Mouse (Mus musculus): ENCODE results near the gene Atp12a. TPM values are rescaled to one million over a fixed set of nuclear protein-coding genes. Genes with fewer than 3 reads are reported as not detected.

Gene Atp12a
- polyA plus RNA-seq, 1 experiment from 2014 or later = 0.14 TPM

DNA sequence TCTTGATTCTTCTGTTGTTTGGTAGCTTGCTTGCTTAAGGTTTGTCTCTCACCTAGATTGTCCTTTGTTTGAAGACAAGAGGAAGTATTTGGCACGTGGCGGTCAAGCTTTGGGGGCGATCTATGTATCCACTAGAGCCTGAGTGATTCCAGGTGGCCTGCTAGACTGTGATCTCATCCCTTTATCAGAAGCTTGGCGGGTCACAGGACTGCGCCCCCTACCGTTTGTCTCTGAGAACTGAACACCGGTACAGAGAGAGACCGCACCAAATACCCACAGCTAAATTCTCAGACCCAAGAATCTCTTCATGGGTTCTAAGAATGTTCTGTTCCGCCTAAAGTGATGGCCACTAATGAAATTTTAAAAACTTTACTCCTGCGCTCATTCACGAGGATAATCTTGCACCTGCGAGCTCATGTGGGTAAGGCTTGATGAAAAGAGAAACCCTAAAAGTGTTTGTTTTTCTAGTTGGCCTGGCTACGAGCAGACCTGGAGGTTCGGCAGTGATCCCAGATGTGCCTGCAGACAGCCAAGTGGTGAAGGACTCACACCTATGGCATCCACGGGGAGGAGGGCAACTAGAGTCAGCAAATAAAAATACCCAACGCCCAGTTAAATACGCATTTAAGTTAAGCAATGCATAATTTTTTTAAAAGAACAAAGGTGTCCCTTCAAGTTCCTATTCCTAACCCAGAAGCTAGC lies 12.8 kb upstream of the Atp12a start:
- Histone ChIP-seq H3K4me1 (no peaks in the 10 kb centered on the region), H3K9ac (replicated peaks) (no peak overlapping the region), H3K4me2 (replicated peaks) (no peak overlapping the region), H3K4me3 (no peak overlapping the region), H3K27me3 (no peaks in the 10 kb centered on the region), H3K27ac (replicated peaks) (no peak overlapping the region), H3K9me3 (no peaks in the 10 kb centered on the region), H3K36me3 (no peaks in the 10 kb centered on the region)
- no peak for ATAC-seq (replicated peaks)
- WGBS = 41% methylated on average over 17 of the region's 17 CpGs

GRCm38 (mm10) chr14:56354803-56355202 lies 10.1 kb upstream of the Atp12a start:
- Histone ChIP-seq H3K4me1 (no peaks in the 10 kb centered on the region), H3K36me3 (no peaks in the 10 kb centered on the region), H3K4me2 (replicated peaks) (no peak overlapping the region), H3K4me3 (no peak overlapping the region), H3K27ac (replicated peaks) (no peak overlapping the region), H3K9ac (replicated peaks) (no peak overlapping the region), H3K9me3 (no peaks in the 10 kb centered on the region), H3K27me3 (no peaks in the 10 kb centered on the region)
- 57% methylated on average over 3 of the region's 3 CpGs for WGBS
- ATAC-seq (replicated peaks) = no peak

- H3K9ac ChIP-seq (replicated peaks) = no peak overlapping the region
- no peaks in the 10 kb centered on the region for H3K4me1 ChIP-seq
- H3K27me3 ChIP-seq = no peaks in the 10 kb centered on the region
- H3K4me2 ChIP-seq (replicated peaks) = no peak overlapping the region
- no peaks in the 10 kb centered on the region for H3K36me3 ChIP-seq
- no peak overlapping the region for H3K27ac ChIP-seq (replicated peaks)
- ATAC-seq (replicated peaks) = no peak
- 87% methylated on average over 8 of the region's 8 CpGs for WGBS
- no peaks in the 10 kb centered on the region for H3K9me3 ChIP-seq
- H3K4me3 ChIP-seq = no peak overlapping the region
Observed at GRCm38 (mm10) chr14:56355396-56355795, 9.5 kb upstream of the Atp12a start.

DNA sequence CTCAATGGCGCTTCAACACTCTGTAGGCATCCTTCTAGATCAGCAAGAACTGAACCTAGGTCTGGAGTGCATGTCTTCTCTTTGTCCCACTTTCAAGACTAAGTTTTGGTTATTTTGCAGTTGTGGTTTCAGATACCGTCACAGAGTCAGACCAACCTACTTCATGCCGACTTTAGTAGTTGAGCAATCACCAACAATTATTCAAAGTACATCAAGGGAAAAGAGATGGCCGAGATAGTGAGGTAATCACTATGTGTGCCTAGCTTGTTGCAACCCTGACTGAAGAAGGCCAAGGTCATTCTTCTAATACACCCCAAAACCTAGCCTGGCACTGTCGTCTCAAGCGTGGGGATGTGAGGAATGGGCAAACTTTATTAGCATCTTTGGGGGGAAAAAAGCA lies 8.7 kb upstream of the Atp12a start:
- Histone ChIP-seq H3K4me3 (no peak overlapping the region), H3K27ac (replicated peaks) (no peak overlapping the region), H3K36me3 (no peaks in the 10 kb centered on the region), H3K9me3 (no peaks in the 10 kb centered on the region), H3K4me2 (replicated peaks) (no peak overlapping the region), H3K9ac (replicated peaks) (no peak overlapping the region), H3K4me1 (no peaks in the 10 kb centered on the region), H3K27me3 (no peaks in the 10 kb centered on the region)
- WGBS = 88% methylated on average over 6 of the region's 6 CpGs
- no peak for ATAC-seq (replicated peaks)

DNA sequence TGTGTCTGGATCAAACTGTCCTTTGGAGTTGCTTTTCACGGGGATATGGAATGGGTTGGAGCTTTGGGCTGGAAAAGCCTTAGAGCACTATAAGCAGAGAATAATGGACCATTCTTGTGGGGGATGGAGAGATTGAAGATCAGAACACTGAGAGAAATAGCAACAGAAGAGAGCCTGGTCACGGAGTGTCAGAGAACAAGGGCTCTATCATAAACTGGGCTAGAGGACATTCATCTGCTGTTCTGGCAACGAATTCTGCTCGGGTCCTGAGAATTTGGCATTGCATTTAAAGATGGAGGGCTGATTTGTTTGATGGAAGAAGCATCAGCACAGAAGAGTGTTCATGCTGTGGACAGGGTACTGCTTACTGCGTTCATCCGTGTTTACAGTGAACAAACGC lies 6.4 kb upstream of the Atp12a start:
- no peak overlapping the region for H3K4me3 ChIP-seq
- WGBS = 87% methylated on average over 7 of the region's 7 CpGs
- no peak overlapping the region for H3K27ac ChIP-seq (replicated peaks)
- H3K4me2 ChIP-seq (replicated peaks) = no peak overlapping the region
- H3K9me3 ChIP-seq = no peaks in the 10 kb centered on the region
- peaks cover 2% of the 10 kb centered on the region; the same call in 1 of the 2 replicates for H3K27me3 ChIP-seq
- no peak overlapping the region for H3K9ac ChIP-seq (replicated peaks)
- H3K36me3 ChIP-seq = no peaks in the 10 kb centered on the region
- no peak for ATAC-seq (replicated peaks)
- H3K4me1 ChIP-seq = no peaks in the 10 kb centered on the region

GRCm38 (mm10) chr14:56359131-56359530 lies 5.7 kb upstream of the Atp12a start:
- Histone ChIP-seq H3K36me3 (no peaks in the 10 kb centered on the region), H3K27ac (replicated peaks) (no peak overlapping the region), H3K4me3 (no peak overlapping the region), H3K27me3 (peaks cover 9% of the 10 kb centered on the region; the same call in 1 of the 2 replicates), H3K4me2 (replicated peaks) (no peak overlapping the region), H3K4me1 (no peaks in the 10 kb centered on the region), H3K9ac (replicated peaks) (no peak overlapping the region), H3K9me3 (no peaks in the 10 kb centered on the region)
- ATAC-seq (replicated peaks) = no peak
- 84% methylated on average over 6 of the region's 6 CpGs for WGBS

- 37% methylated on average over 8 of the region's 8 CpGs for WGBS
Observed at GRCm38 (mm10) chr14:56365292-56365691, 424 bp downstream of the Atp12a start.

DNA sequence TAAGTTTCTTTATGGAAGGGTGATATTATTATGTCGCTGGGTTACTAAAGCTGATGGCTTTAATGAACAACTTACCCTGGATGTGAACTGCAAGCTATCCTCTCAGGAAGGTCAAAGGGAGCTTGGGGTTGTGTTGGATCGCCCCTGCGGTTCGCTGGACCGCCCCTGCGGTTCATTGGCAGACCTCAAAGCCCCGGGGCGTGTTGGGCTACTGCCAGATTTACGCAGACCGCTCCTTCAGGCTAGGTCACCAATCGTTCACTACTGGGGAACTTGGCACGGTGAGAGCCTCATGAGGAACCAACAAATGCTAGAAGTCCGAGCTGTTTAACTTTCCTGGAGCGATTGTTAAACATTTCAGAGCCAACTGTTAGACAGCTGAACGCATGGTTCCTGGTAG lies 1.8 kb downstream of the Atp12a start:
- Histone ChIP-seq H3K27ac (replicated peaks) (no peak overlapping the region), H3K4me2 (replicated peaks) (no peak overlapping the region), H3K4me3 (no peak overlapping the region), H3K4me1 (peaks cover 14% of the 10 kb centered on the region), H3K27me3 (peaks cover 47% of the 10 kb centered on the region), H3K9me3 (no peaks in the 10 kb centered on the region), H3K9ac (replicated peaks) (no peak overlapping the region), H3K36me3 (no peaks in the 10 kb centered on the region)
- no peak for ATAC-seq (replicated peaks)
- 25% methylated on average over 15 of the region's 15 CpGs for WGBS

More at GRCm38 (mm10) chr14:56365292-56365691, 424 bp downstream of the Atp12a start:
- Histone ChIP-seq H3K9me3 (no peaks in the 10 kb centered on the region), H3K4me3 (peak overlapping the region; percentile 45), H3K4me1 (peaks cover 14% of the 10 kb centered on the region), H3K27me3 (peaks cover 47% of the 10 kb centered on the region), H3K9ac (replicated peaks) (peak overlapping the region; percentile 40), H3K27ac (replicated peaks) (no peak overlapping the region), H3K4me2 (replicated peaks) (peak overlapping the region; percentile 84), H3K36me3 (no peaks in the 10 kb centered on the region)
- ATAC-seq (replicated peaks) = no peak

GRCm38 (mm10) chr14:56368834-56369233 lies 4.0 kb downstream of the Atp12a start:
- H3K9me3 ChIP-seq = no peaks in the 10 kb centered on the region
- WGBS = 57% methylated on average over 3 of the region's 3 CpGs
- H3K4me2 ChIP-seq (replicated peaks) = no peak overlapping the region
- ATAC-seq (replicated peaks) = no peak
- H3K27ac ChIP-seq (replicated peaks) = no peak overlapping the region
- no peak overlapping the region for H3K9ac ChIP-seq (replicated peaks)
- H3K36me3 ChIP-seq = no peaks in the 10 kb centered on the region
- no peak overlapping the region for H3K4me3 ChIP-seq
- peaks cover 14% of the 10 kb centered on the region for H3K4me1 ChIP-seq
- H3K27me3 ChIP-seq = peaks cover 40% of the 10 kb centered on the region

- Histone ChIP-seq H3K4me3 (no peak overlapping the region), H3K27me3 (no peaks in the 10 kb centered on the region), H3K9me3 (no peaks in the 10 kb centered on the region), H3K36me3 (no peaks in the 10 kb centered on the region), H3K4me1 (no peaks in the 10 kb centered on the region), H3K4me2 (replicated peaks) (no peak overlapping the region), H3K9ac (replicated peaks) (no peak overlapping the region), H3K27ac (replicated peaks) (no peak overlapping the region)
- WGBS = 3% methylated on average over 6 of the region's 6 CpGs
- peak; percentile 81 for ATAC-seq (replicated peaks)
Observed at GRCm38 (mm10) chr14:56375731-56376130, 10.9 kb downstream of the Atp12a start.

- H3K4me2 ChIP-seq (replicated peaks) = no peak overlapping the region
- H3K9me3 ChIP-seq = no peaks in the 10 kb centered on the region
- H3K27ac ChIP-seq (replicated peaks) = no peak overlapping the region
- H3K4me3 ChIP-seq = no peak overlapping the region
- H3K36me3 ChIP-seq = no peaks in the 10 kb centered on the region
- ATAC-seq (replicated peaks) = no peak
- no peaks in the 10 kb centered on the region for H3K4me1 ChIP-seq
- H3K27me3 ChIP-seq = no peaks in the 10 kb centered on the region
- H3K9ac ChIP-seq (replicated peaks) = no peak overlapping the region
Observed at GRCm38 (mm10) chr14:56377745-56378144, 12.9 kb downstream of the Atp12a start.

DNA sequence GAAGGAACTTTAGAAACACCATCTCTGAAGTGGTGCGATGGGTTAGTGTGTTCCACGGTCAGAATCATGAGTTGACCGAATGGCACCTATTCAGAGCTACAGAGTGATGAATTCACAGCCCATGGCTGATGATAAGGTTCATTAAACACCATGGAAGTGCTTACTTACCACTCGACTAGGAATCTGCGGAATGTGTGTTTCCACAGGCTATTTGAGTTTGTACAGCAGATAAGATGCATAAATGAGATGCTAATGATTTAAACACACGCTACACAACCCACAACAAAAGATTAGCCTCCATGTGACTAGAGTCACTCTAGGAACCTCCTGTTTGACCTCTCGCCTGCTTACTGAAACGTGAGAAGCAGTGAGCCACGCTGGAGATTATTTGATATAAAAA lies 14.5 kb downstream of the Atp12a start:
- WGBS = 73% methylated on average over 9 of the region's 9 CpGs
- Histone ChIP-seq H3K9me3 (no peaks in the 10 kb centered on the region), H3K27ac (replicated peaks) (no peak overlapping the region), H3K9ac (replicated peaks) (no peak overlapping the region), H3K27me3 (no peaks in the 10 kb centered on the region), H3K36me3 (no peaks in the 10 kb centered on the region), H3K4me3 (no peak overlapping the region), H3K4me1 (no peaks in the 10 kb centered on the region), H3K4me2 (replicated peaks) (no peak overlapping the region)
- ATAC-seq (replicated peaks) = no peak

GRCm38 (mm10) chr14:56382366-56382765 lies 17.5 kb downstream of the Atp12a start:
- WGBS = 87% methylated on average over 4 of the region's 4 CpGs
- Histone ChIP-seq H3K9ac (replicated peaks) (no peak overlapping the region), H3K4me2 (replicated peaks) (no peak overlapping the region), H3K36me3 (no peaks in the 10 kb centered on the region), H3K4me3 (no peak overlapping the region), H3K27me3 (no peaks in the 10 kb centered on the region), H3K4me1 (no peaks in the 10 kb centered on the region), H3K9me3 (no peaks in the 10 kb centered on the region), H3K27ac (replicated peaks) (no peak overlapping the region)
- ATAC-seq (replicated peaks) = no peak
